Mouse (Mus musculus) cerebellum, adult 11 months (tissue): Measurements from ENCODE around the gene Pxk.

ENCODE experiments used
- DNase-seq: peaks from one replicate; pipeline ENCODE4 v3.0.0; 2022

Pxk gene

GRCm38 (mm10) chr14:8148842-8149241 is 50.8 kb downstream of the Pxk start:
- no peak for DNase-seq

- no peak for DNase-seq
Measured at GRCm38 (mm10) chr14:8151757-8152156, 53.7 kb downstream of the Pxk start.

- no peak for DNase-seq
Measured at GRCm38 (mm10) chr14:8154072-8154471, 56.1 kb downstream of the Pxk start.

GRCm38 (mm10) chr14:8156947-8157346 is 58.9 kb downstream of the Pxk start:
- DNase-seq, result no peak

GRCm38 (mm10) chr14:8158721-8159120 is 60.7 kb downstream of the Pxk start:
- DNase-seq, result no peak

GRCm38 (mm10) chr14:8159141-8159540 is 61.1 kb downstream of the Pxk start:
- DNase-seq, result no peak

GRCm38 (mm10) chr14:8161777-8162176 is 63.8 kb downstream of the Pxk start:
- no peak for DNase-seq

- DNase-seq, result no peak
Measured at GRCm38 (mm10) chr14:8164463-8164862, 66.5 kb downstream of the Pxk start.

GRCm38 (mm10) chr14:8172507-8173410 is 74.7 kb downstream of the Pxk start, which contains the start of gene Pdhb:
Gene Pdhb, minus strand, starts transcription at chr14:8173025.
- peak; percentile 99 for DNase-seq

GRCm38 (mm10) chr14:8173542-8174250 is 75.7 kb downstream of the Pxk start:
- DNase-seq, result peak; percentile 30

- no peak for DNase-seq
Measured at GRCm38 (mm10) chr14:8174634-8175033, 76.6 kb downstream of the Pxk start.

- DNase-seq, result no peak
Measured at GRCm38 (mm10) chr14:8176251-8176650, 78.2 kb downstream of the Pxk start.

- DNase-seq, result no peak
Measured at GRCm38 (mm10) chr14:8180371-8181035, 82.5 kb downstream of the Pxk start.

GRCm38 (mm10) chr14:8183330-8183729 is 85.3 kb downstream of the Pxk start:
- no peak for DNase-seq

GRCm38 (mm10) chr14:8186278-8187045 is 88.5 kb downstream of the Pxk start:
- DNase-seq, result no peak

GRCm38 (mm10) chr14:8190556-8190955 is 92.5 kb downstream of the Pxk start:
- DNase-seq, result no peak

GRCm38 (mm10) chr14:8191331-8191965 is 93.4 kb downstream of the Pxk start:
- DNase-seq, result no peak

- no peak for DNase-seq
Measured at GRCm38 (mm10) chr14:8192727-8193126, 94.7 kb downstream of the Pxk start.

GRCm38 (mm10) chr14:8200769-8201168 is 102.8 kb downstream of the Pxk start:
- DNase-seq, result no peak

GRCm38 (mm10) chr14:8201715-8202114 is 103.7 kb downstream of the Pxk start:
- no peak for DNase-seq

GRCm38 (mm10) chr14:8206179-8206910 is 108.3 kb downstream of the Pxk start:
- no peak for DNase-seq
